Mouse (Mus musculus) lung, embryonic 15.5 days (tissue): ENCODE measurements around the gene Ccr3. TPM values are rescaled to one million over a fixed set of nuclear protein-coding genes. Genes with fewer than 3 reads are reported as not detected.
"Not testable (repeated sequence)": the region's sequence is repeated elsewhere in the genome, so short reads cannot be mapped to it uniquely, and the experiment has no call there.

Source experiments
- ATAC-seq: fragments of 200-750 bp; cut with Nextera tagmentation; 2 replicates; pipeline ENCODE4 v1.8.0; 2017; ENCODE audit warnings: moderate number of reproducible peaks, borderline replicate concordance; ENCODE audit not compliant: low FRiP score, low TSS enrichment; ENCODE audit errors: extremely low read depth
- H3K27ac ChIP-seq: fragments of 300-500 bp; sonication (generic); 2 replicates; pipeline ENCODE4 v1.5.1; 2015; ENCODE audit warnings: moderate library complexity, mild to moderate bottlenecking, inconsistent platforms
- H3K27me3 ChIP-seq: fragments of 300-500 bp; sonication (generic); 2 replicates; pipeline ENCODE4 v1.6.1; 2015; ENCODE audit warnings: inconsistent platforms
- H3K36me3 ChIP-seq: fragments of 300-500 bp; sonication (generic); 2 replicates; pipeline ENCODE4 v1.6.1; 2015; ENCODE audit warnings: inconsistent platforms
- H3K4me1 ChIP-seq: fragments of 300-500 bp; sonication (generic); 2 replicates; pipeline ENCODE4 v1.6.1; 2015; ENCODE audit warnings: inconsistent platforms
- H3K4me2 ChIP-seq: fragments of 300-500 bp; sonication (generic); 2 replicates; pipeline ENCODE4 v1.6.1; 2015; ENCODE audit warnings: inconsistent platforms, mild to moderate bottlenecking, moderate library complexity
- H3K4me3 ChIP-seq: fragments of 300-500 bp; sonication (generic); 2 replicates; pipeline ENCODE4 v1.5.1; 2015; ENCODE audit warnings: mild to moderate bottlenecking, inconsistent platforms
- H3K9ac ChIP-seq: fragments of 300-500 bp; sonication (generic); 2 replicates; pipeline ENCODE4 v1.6.1; 2015; ENCODE audit warnings: inconsistent platforms
- H3K9me3 ChIP-seq: fragments of 300-500 bp; sonication (generic); 2 replicates; pipeline ENCODE4 v1.6.1; 2016; ENCODE audit warnings: inconsistent platforms
- WGBS: fragments of 180-500 bp; shearing (Covaris S2); methylation state at CpG from one replicate; pipeline ENCODE4 v1.1.7; 2015; 5-methylcytosine and 5-hydroxymethylcytosine counted together
- polyA plus RNA-seq: library from polyadenylated mRNA; unstranded; fragments of >200 nt; fragmentation: Nextera tagmentation; extraction: Ambion mirVana; gene quantifications from 2 replicates; pipeline ENCODE4 v1.2.1, GENCODE M21; 2015

Ccr3 gene
- 0.05 and 0.10 TPM in 2 replicates for polyA plus RNA-seq

DNA sequence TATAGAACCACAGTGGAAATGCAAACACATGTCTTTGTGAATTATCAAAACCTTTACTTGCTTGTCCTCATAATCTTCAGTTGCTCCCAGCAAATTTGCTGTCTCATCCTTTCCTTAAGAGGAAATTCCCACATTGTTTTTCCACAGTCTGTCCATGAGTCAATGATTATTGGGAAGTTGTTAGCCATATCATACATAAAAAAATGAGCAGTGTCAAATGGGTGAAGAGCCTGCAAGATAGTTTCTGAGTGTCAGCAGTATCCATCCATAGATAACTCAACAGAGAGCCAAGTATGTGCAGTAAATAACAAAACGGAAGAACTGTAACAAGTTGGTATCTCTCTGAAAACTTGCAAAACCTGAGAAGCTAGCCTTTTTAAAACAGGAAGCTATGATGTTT is at the start of gene Ccr3:
TSS of gene Ccr3 (plus strand) at position 301 of the 400 bp plus-strand sequence.
- 76% methylated on average over 1 of the region's 1 CpGs for WGBS
- Histone ChIP-seq H3K9ac (no peak within 1 kb of the TSS), H3K36me3 (no peaks in the 10 kb centered on the region), H3K27me3 (no peaks in the 10 kb centered on the region), H3K4me3 (no peak within 1 kb of the TSS), H3K27ac (no peak within 1 kb of the TSS), H3K9me3 (no peaks in the 10 kb centered on the region), H3K4me2 (no peak within 1 kb of the TSS), H3K4me1 (no peaks in the 10 kb centered on the region)
- ATAC-seq, result no peak

DNA sequence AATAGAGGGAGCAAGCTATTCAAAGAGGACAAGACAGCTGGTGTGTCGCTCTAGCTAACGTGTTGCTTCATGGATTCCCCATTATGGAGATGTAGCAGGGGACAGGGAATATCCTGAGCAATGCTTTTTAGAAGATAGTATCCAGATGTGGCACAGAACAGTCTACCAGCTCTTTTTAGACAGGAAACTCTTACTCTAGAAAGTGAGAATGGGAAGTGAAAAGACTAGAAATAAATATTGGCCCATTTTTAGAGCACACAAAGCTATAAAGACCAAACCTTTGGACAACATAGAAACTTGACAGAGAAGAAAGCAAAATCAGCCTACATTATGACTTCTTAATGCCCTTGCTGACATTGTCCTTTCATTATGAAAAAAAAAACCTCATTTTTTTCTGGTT is 46.1 kb upstream of the Ccr3 start:
- no peak overlapping the region for H3K9ac ChIP-seq
- H3K36me3 ChIP-seq, result no peaks in the 10 kb centered on the region
- H3K27ac ChIP-seq, result no peak overlapping the region
- no peaks in the 10 kb centered on the region for H3K4me1 ChIP-seq
- ATAC-seq, result no peak
- H3K27me3 ChIP-seq, result no peaks in the 10 kb centered on the region
- 70% methylated on average over 2 of the region's 2 CpGs for WGBS
- H3K4me2 ChIP-seq, result no peak overlapping the region
- H3K4me3 ChIP-seq, result no peak overlapping the region
- no peaks in the 10 kb centered on the region for H3K9me3 ChIP-seq

DNA sequence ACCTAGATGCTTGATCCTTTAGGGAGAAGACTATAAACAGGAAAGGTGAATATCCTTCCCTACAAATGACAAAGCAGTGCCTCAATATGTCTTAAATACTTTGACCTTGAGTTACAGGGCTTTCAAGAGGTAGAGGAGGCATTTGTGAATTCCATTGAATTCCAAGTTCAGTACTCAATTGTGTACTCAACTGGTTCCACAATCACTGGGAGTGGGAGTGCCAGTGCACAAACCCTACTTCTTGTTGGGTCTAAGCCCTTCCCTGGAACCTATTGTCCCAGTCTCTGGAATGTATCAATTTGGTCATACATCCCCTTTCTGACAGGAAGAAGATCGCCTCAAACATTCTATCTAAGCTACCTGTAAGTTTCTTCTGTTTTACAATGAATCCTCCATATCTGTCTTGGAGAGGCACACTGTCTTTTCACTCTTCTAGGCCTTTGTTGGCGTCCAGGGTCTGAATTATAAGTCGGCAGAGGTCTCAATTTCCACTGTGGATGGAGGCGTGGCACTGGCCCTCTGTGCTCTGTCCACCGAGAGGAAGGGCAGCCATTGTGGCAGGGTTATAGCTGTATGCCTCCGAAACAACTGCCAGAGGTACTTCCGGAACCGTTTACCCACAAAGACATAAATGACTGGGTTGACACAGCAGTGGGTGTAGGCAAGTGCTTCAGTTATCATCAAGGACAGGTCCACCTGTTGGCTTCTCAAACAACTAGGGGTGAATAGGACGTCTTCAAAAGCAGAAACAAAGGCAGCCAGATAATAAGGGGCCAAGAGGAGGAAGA is 44.7 kb upstream of the Ccr3 start:
- WGBS, result 75% methylated on average over 9 of the region's 9 CpGs
- Histone ChIP-seq H3K36me3 (no peaks in the 10 kb centered on the region), H3K4me1 (no peaks in the 10 kb centered on the region), H3K9ac (no peak overlapping the region), H3K9me3 (no peaks in the 10 kb centered on the region), H3K4me2 (no peak overlapping the region), H3K27me3 (no peaks in the 10 kb centered on the region), H3K27ac (no peak overlapping the region), H3K4me3 (no peak overlapping the region)
- no peak for ATAC-seq

DNA sequence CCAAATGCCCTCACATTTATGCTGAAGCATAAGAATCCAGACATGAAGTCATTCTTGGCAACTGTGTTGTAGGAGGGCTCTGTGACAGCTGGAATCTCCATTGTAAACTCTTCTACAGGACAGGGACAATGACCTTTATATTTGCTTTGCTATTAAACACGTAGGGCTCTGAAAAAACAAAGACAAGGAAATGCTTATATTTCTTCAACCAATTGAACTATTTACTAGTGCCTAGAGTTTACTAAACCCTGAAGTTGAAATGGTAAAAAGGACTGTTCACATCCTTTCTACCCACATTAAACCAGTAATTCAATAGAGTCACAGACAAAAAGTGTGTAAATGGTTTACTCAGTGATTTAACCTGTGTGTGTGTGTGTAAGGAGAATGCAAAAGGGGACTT is 43.5 kb upstream of the Ccr3 start, which contains the start of gene Ccr1l1:
TSS of gene Ccr1l1 (minus strand) at position 101 of the 400 bp plus-strand sequence.
- no peaks in the 10 kb centered on the region for H3K9me3 ChIP-seq
- 15% methylated on average over 1 of the region's 1 CpGs for WGBS
- no peak within 1 kb of the TSS for H3K9ac ChIP-seq
- H3K4me2 ChIP-seq, result no peak within 1 kb of the TSS
- no peaks in the 10 kb centered on the region for H3K27me3 ChIP-seq
- H3K4me3 ChIP-seq, result no peak within 1 kb of the TSS
- H3K27ac ChIP-seq, result no peak within 1 kb of the TSS
- H3K4me1 ChIP-seq, result no peaks in the 10 kb centered on the region
- no peaks in the 10 kb centered on the region for H3K36me3 ChIP-seq
- no peak for ATAC-seq

DNA sequence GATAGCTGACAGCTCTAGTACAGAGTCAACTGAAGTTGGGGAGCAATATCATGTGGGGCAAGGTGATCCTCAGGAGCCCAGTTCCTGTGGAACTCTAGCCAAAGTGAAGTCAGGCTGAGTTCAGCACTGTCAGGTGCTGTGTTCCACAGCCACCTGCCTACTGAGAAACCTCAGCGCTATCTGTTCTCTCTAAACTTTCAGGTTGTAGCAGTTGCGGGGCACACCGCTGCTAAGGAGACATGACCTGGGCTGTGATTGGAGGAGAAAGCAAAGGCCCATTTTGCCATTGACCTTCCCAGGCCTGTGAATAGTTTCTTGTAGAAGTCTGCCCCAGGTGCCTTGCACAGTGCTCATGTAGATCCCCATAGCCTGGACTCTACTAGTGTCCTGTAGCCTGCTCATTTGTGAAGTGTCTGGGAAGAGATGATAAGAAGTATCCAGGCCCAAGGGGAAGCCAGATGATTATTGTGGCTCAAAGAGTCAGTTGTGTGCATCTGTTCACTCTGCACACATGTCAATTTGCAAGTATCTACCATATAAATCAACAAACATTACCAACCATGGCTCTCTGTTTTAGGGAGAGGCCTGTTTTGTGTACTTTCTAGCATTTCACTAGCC is 40.8 kb upstream of the Ccr3 start:
- WGBS, result no CpG with 5 or more reads among the region's 3 CpGs
- H3K4me2 ChIP-seq, H3K4me3 ChIP-seq, H3K9ac ChIP-seq, H3K36me3 ChIP-seq, ATAC-seq, H3K27ac ChIP-seq, H3K9me3 ChIP-seq, H3K27me3 ChIP-seq, H3K4me1 ChIP-seq: not testable (repeated sequence)

DNA sequence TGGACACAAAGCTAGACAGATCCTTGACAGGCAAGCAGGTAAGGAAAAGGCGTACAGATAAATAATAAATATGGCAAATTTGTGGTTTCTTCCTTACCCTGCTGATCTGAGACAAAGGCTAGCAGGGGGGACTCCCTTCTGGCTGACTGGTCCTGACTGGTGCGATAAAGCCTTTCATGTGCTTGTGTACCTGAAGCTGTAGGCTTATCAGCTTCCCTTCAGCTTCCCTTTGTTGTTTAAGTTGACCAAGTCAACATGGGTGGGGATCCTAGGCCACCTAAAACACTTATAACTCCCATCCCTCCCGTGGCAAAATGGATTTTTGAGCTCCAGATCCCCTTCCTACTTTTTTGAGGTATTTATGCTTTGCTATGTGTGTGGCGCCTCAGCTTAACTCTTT is 39.9 kb upstream of the Ccr3 start:
- Histone ChIP-seq H3K4me1 (no peaks in the 10 kb centered on the region), H3K27ac (no peak overlapping the region), H3K36me3 (no peaks in the 10 kb centered on the region), H3K27me3 (no peaks in the 10 kb centered on the region), H3K4me3 (no peak overlapping the region), H3K4me2 (no peak overlapping the region), H3K9ac (no peak overlapping the region), H3K9me3 (no peaks in the 10 kb centered on the region)
- WGBS, result 55% methylated on average over 4 of the region's 4 CpGs
- ATAC-seq, result no peak

DNA sequence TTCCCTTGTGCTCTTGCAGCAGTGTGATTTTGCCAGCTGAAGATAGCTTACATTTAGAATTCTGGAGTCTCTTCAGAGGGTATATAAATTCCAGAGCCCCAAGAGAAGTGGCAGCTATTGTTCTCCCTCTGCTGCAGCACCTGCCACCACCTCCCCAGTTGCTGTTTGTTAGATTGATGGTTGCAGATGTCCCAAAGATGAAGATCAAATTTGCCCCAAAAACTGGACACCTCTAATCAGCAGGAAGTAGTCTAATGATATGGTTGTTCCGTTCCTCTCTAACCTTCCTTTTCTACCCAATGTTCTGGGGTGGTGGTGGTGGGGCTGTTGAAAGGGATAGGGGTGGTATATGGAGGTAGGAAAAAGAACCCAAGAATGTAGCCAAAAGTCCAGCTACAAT is 39.1 kb upstream of the Ccr3 start:
- Histone ChIP-seq H3K4me3 (no peak overlapping the region), H3K27me3 (no peaks in the 10 kb centered on the region), H3K27ac (no peak overlapping the region), H3K4me2 (no peak overlapping the region), H3K9me3 (no peaks in the 10 kb centered on the region), H3K36me3 (no peaks in the 10 kb centered on the region), H3K9ac (no peak overlapping the region), H3K4me1 (no peaks in the 10 kb centered on the region)
- 74% methylated on average over 1 of the region's 1 CpGs for WGBS
- no peak for ATAC-seq

DNA sequence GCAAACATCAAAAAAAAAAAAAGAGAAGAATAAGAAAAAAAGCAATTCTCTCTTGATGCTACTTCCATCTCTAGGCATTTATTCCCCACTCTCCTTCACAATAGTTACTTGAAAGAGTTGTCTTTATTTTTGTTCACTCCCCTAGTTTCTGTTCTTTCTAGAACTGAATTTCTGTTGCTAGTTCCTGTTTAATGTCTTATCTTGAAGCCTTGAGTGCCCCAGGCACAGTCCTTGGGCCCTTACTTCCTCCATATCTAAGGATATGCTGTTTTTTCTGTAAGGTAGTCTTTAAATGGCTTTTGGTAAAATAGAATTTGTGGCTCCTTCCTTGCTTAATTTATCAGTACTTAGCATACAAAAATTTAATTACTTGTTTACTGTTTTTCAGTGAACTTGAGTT is 36.8 kb upstream of the Ccr3 start:
- H3K27ac ChIP-seq, result no peak overlapping the region
- no peak overlapping the region for H3K9ac ChIP-seq
- H3K36me3 ChIP-seq, result no peaks in the 10 kb centered on the region
- no peaks in the 10 kb centered on the region for H3K9me3 ChIP-seq
- no peaks in the 10 kb centered on the region for H3K4me1 ChIP-seq
- no peak overlapping the region for H3K4me3 ChIP-seq
- H3K27me3 ChIP-seq, result no peaks in the 10 kb centered on the region
- H3K4me2 ChIP-seq, result no peak overlapping the region
- ATAC-seq, result no peak

DNA sequence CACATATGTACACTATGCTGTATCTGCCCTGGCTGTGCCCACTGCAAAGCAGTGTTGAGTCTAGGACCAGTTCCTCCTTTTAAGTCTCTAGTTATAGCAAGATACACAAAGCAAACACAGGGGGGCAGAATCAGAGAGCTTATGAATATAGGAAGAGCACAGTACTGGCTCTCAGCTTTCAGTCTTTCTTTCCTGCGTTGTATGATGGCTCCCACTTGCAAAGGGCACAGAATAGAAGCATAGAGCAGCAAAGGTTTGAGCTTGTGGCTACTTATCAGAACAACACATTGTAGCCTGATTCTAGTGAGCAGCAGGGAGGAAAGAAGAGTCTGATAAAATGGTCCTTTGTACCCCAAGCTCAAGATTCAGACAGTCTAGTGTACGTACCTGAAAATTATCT is 35.6 kb upstream of the Ccr3 start:
- H3K36me3 ChIP-seq, result no peaks in the 10 kb centered on the region
- no peak overlapping the region for H3K4me2 ChIP-seq
- no peak overlapping the region for H3K9ac ChIP-seq
- no peaks in the 10 kb centered on the region for H3K27me3 ChIP-seq
- no peaks in the 10 kb centered on the region for H3K9me3 ChIP-seq
- H3K4me3 ChIP-seq, result no peak overlapping the region
- no peak for ATAC-seq
- no peaks in the 10 kb centered on the region for H3K4me1 ChIP-seq
- no peak overlapping the region for H3K27ac ChIP-seq
- WGBS, result 67% methylated on average over 2 of the region's 2 CpGs

DNA sequence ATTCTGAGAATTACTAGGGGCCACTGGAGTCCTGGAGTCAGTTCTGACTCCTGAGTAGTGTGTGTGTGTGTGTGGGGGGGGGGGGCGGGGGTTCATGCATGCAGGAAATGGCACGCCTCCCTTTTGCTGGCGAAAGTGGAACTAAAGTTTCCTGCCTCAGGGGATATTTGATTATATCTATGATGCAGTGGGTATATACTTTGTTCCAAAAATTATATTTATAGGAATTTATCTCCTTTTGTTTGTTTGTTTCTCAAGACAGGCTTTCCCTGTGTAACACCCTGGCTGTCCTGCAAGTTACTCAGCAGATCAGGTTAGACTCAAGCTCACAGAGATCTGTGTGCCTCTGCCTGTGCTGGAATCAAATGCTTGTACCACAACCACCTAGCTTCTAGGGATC is 32.1 kb upstream of the Ccr3 start:
- WGBS, result 64% methylated on average over 3 of the region's 3 CpGs
- Histone ChIP-seq H3K9ac (no peak overlapping the region), H3K4me2 (no peak overlapping the region), H3K4me1 (no peaks in the 10 kb centered on the region), H3K9me3 (no peaks in the 10 kb centered on the region), H3K36me3 (no peaks in the 10 kb centered on the region), H3K27ac (no peak overlapping the region), H3K27me3 (no peaks in the 10 kb centered on the region), H3K4me3 (no peak overlapping the region)
- no peak; the same call in 1 of the 2 replicates for ATAC-seq

DNA sequence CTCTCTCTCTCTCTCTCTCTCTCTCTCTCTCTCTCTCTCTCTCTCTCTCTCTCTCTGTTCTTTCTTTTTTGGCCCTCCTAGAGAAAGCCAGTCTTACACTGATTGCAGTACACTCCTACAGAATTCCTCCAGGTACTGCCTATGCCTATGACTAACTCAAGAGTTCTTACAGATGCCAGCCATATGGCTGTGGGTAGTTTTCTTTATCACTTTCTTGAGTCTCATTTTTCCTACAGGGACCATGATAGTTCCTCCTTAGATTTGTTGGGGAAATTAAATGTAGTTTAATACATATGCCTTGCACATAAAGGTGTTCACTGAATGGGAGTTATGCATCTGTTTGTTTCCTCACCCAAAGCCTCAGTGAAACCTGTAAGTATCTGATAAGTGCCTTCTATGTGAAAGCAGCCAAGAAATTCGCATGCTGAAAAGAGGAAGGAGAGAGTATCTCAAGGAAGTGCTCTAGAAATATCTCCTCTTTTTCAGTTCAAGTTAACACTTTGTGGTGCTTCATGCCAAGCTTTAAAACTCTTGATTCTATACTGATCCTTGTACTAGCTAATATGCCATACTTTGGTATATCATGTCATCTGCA is 30.4 kb upstream of the Ccr3 start:
- Histone ChIP-seq H3K9ac (no peak overlapping the region), H3K4me1 (no peaks in the 10 kb centered on the region), H3K27me3 (no peaks in the 10 kb centered on the region), H3K4me3 (no peak overlapping the region), H3K36me3 (no peaks in the 10 kb centered on the region), H3K27ac (no peak overlapping the region), H3K9me3 (no peaks in the 10 kb centered on the region), H3K4me2 (no peak overlapping the region)
- ATAC-seq, result no peak
- 41% methylated on average over 1 of the region's 1 CpGs for WGBS

DNA sequence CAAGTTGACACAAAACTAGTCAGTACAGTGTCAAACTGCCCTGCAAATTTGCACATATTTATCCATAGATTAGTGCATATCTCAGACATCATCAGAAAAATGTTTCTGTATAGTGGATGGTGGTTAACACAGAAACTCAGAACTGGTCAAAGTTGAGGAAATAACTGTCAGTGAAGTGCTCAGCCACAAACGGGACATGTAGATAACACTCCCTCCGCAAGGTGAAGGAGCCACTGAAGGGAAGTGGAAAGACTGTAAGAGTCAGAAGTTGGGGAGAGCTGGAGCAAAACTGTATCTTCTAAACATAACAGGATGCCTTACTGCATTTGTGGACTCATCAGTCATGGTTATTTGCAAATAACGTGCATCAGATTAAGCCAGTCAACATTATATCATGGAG is 24.1 kb upstream of the Ccr3 start:
- no peak overlapping the region for H3K4me3 ChIP-seq
- H3K27me3 ChIP-seq, result no peaks in the 10 kb centered on the region
- H3K9ac ChIP-seq, result no peak overlapping the region
- 45% methylated on average over 3 of the region's 3 CpGs for WGBS
- no peaks in the 10 kb centered on the region for H3K4me1 ChIP-seq
- H3K27ac ChIP-seq, result no peak overlapping the region
- H3K4me2 ChIP-seq, result no peak overlapping the region
- ATAC-seq, result no peak
- H3K9me3 ChIP-seq, result no peaks in the 10 kb centered on the region
- no peaks in the 10 kb centered on the region for H3K36me3 ChIP-seq
